Mouse (Mus musculus) limb, embryonic 14.5 days (tissue): ENCODE data around the gene Ugt1a7c. TPM values are rescaled to one million over a fixed set of nuclear protein-coding genes. Genes with fewer than 3 reads are reported as not detected.

Experiments used
- ATAC-seq: fragments of 200-750 bp; cut with Nextera tagmentation; 2 replicates; pipeline ENCODE4 v1.8.0; 2017; ENCODE audit warnings: low read depth, moderate number of reproducible peaks, moderate TSS enrichment; ENCODE audit not compliant: low FRiP score
- DNase-seq: peaks from one replicate; pipeline ENCODE4 v3.0.0-alpha.2; 2015; ENCODE audit warnings: low spot score
- H3K27ac ChIP-seq: fragments of 300-500 bp; sonication (generic); replicated peaks from 2 replicates; pipeline ENCODE4 v1.5.1; 2014; ENCODE audit warnings: low read depth, mild to moderate bottlenecking, low read length, moderate library complexity, mixed read lengths
- H3K27me3 ChIP-seq: fragments of 300-500 bp; sonication (generic); 2 replicates; pipeline ENCODE4 v1.6.1; 2014; ENCODE audit warnings: low read length, mixed read lengths; ENCODE audit not compliant: control insufficient read depth, insufficient read depth
- H3K36me3 ChIP-seq: fragments of 300-500 bp; sonication (generic); 2 replicates; pipeline ENCODE4 v1.6.1; 2014; ENCODE audit warnings: mild to moderate bottlenecking, low read length, moderate library complexity, mixed read lengths; ENCODE audit not compliant: control insufficient read depth, insufficient read depth
- H3K4me1 ChIP-seq: fragments of 300-500 bp; sonication (generic); 2 replicates; pipeline ENCODE4 v1.6.1; 2014; ENCODE audit warnings: antibody characterized with exemption, low read length, mixed read lengths; ENCODE audit not compliant: control insufficient read depth, insufficient read depth
- H3K4me2 ChIP-seq: fragments of 300-500 bp; sonication (generic); replicated peaks from 2 replicates; pipeline ENCODE4 v1.6.1; 2014; ENCODE audit warnings: low read depth, mild to moderate bottlenecking, low read length, moderate library complexity; ENCODE audit not compliant: severe bottlenecking
- H3K4me3 ChIP-seq: fragments of 300-500 bp; sonication (generic); replicated peaks from 2 replicates; pipeline ENCODE4 v1.5.1; 2014; ENCODE audit warnings: low read length
- H3K9ac ChIP-seq: fragments of 300-500 bp; sonication (generic); 2 replicates; pipeline ENCODE4 v1.6.1; 2014; ENCODE audit warnings: mild to moderate bottlenecking, low read depth, low read length, moderate library complexity; ENCODE audit not compliant: severe bottlenecking
- H3K9me3 ChIP-seq: fragments of 300-500 bp; sonication (generic); 2 replicates; pipeline ENCODE4 v1.6.1; 2016; ENCODE audit warnings: low read length; ENCODE audit not compliant: control insufficient read depth
- POLR2A ChIP-seq: fragments of 200-500 bp; IDR thresholded peaks from 2 replicates; pipeline ENCODE4 v1.8.0; 2012; ENCODE audit warnings: inconsistent platforms, mild to moderate bottlenecking, moderate library complexity, borderline replicate concordance; ENCODE audit not compliant: insufficient read depth, insufficient read length; ENCODE audit errors: extremely low read depth
- WGBS: fragments of 180-500 bp; shearing (Covaris S2); extraction: QIAGEN DNeasy Blood & Tissue Kit; methylation state at CpG from one replicate; pipeline ENCODE4 v1.1.7; 2014; 5-methylcytosine and 5-hydroxymethylcytosine counted together
- polyA plus RNA-seq, 2 experiments: library from polyadenylated mRNA; depleted of rRNA in 1 of 2; stranded (reverse) in 1 of 2; unstranded in 1 of 2; fragments of >200 nt; fragmentation: Nextera tagmentation in 1 of 2; extraction: Ambion mirVana in 1 of 2; gene quantifications; 2 replicates each; pipeline versions ENCODE4 v1.2.1 to v1.2.3; 2012 to 2014

Ugt1a7c gene
- polyA plus RNA-seq, 2 experiments: 2.2 to 2.6 TPM

DNA sequence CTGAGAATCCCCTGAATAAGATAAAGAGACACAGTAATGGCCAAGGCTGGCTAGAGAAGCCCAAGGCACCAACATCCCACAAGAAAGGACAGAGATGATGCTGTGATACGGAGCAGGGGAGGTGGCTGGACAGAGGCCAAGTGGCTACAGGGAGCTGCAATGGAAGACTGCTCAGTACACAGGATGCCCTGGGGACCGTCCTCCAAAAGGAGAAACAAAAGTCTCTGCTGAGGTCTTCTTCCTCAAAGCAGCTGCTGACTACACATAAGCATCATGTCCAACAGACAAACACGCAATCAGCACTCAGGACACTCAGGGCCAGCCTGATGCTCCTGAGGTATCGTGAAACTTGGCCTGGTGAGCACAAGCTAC, 170.0 kb downstream of the Ugt1a7c start:
- H3K4me2 ChIP-seq: no peak overlapping the region
- WGBS: 83% methylated on average over 4 of the region's 4 CpGs
- ATAC-seq (no peak), DNase-seq (no peak)
- no peaks in the 10 kb centered on the region for H3K4me1 ChIP-seq
- H3K27me3 ChIP-seq: no peaks in the 10 kb centered on the region
- TF ChIP-seq POLR2A: no peak
- no peak overlapping the region for H3K4me3 ChIP-seq
- H3K36me3 ChIP-seq: peaks cover 100% of the 10 kb centered on the region
- no peak overlapping the region for H3K27ac ChIP-seq
- H3K9ac ChIP-seq: no peak overlapping the region
- no peaks in the 10 kb centered on the region for H3K9me3 ChIP-seq

- no peak for ATAC-seq
Measured at GRCm38 (mm10) chr1:88266123-88266522, 171.3 kb downstream of the Ugt1a7c start.

DNA sequence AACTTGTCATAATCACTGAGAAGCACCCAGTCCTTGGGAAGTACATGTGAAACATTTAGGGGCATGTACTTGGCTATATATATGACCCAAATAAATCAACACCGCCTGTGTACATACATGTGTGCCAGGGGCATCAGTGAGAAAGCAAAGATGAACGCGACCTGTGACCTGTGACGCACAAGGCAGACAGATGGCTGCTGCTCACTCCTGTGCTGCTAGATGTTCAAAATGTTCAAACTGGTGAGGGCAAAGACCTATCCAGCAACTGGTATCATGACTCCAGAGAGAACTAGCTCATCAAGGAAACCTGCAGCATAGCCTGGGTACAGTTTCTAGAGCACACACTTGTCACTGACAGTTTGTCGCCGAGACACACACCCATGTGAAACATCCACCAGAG, 172.6 kb downstream of the Ugt1a7c start:
- whole genome bisulfite sequencing: 91% methylated on average over 6 of the region's 6 CpGs
- no peak overlapping the region for H3K9ac ChIP-seq

More at GRCm38 (mm10) chr1:88266123-88266522, 171.3 kb downstream of the Ugt1a7c start:
- no peak overlapping the region for H3K4me3 ChIP-seq
- peaks cover 90% of the 10 kb centered on the region for H3K36me3 ChIP-seq
- H3K9ac ChIP-seq: no peak overlapping the region
- H3K4me1 ChIP-seq: no peaks in the 10 kb centered on the region
- H3K27me3 ChIP-seq: no peaks in the 10 kb centered on the region
- H3K9me3 ChIP-seq: no peaks in the 10 kb centered on the region
- 89% methylated on average over 13 of the region's 13 CpGs for WGBS
- TF ChIP-seq POLR2A: no peak
- no peak overlapping the region for H3K27ac ChIP-seq
- DNase-seq: no peak
- no peak overlapping the region for H3K4me2 ChIP-seq

GRCm38 (mm10) chr1:88268070-88268469, 173.2 kb downstream of the Ugt1a7c start:
- no peaks in the 10 kb centered on the region for H3K27me3 ChIP-seq
- H3K4me3 ChIP-seq: no peak overlapping the region
- DNase-seq: no peak
- WGBS: 88% methylated on average over 6 of the region's 6 CpGs
- no peak overlapping the region for H3K4me2 ChIP-seq
- H3K9me3 ChIP-seq: no peaks in the 10 kb centered on the region
- ATAC-seq: 0 out of 2 replicates have a peak, but pooled peaks have one; percentile 1
- no peak for TF ChIP-seq POLR2A
- no peaks in the 10 kb centered on the region for H3K4me1 ChIP-seq
- H3K36me3 ChIP-seq: peaks cover 90% of the 10 kb centered on the region
- no peak overlapping the region for H3K27ac ChIP-seq
- no peak overlapping the region for H3K9ac ChIP-seq

More for the DNA sequence above, 172.6 kb downstream of the Ugt1a7c start:
- no peaks in the 10 kb centered on the region for H3K4me1 ChIP-seq
- TF ChIP-seq POLR2A: no peak
- H3K27ac ChIP-seq: no peak overlapping the region
- H3K4me2 ChIP-seq: no peak overlapping the region
- DNase-seq (no peak), ATAC-seq (0 out of 2 replicates have a peak, but pooled peaks have one; percentile 0)
- no peaks in the 10 kb centered on the region for H3K27me3 ChIP-seq
- no peaks in the 10 kb centered on the region for H3K9me3 ChIP-seq
- H3K36me3 ChIP-seq: peaks cover 90% of the 10 kb centered on the region
- H3K4me3 ChIP-seq: no peak overlapping the region

Other genes with a start within 250 kb of the Ugt1a7c start
- 35.5 and 38.7 TPM in 2 replicates for gene Dgkd, start 241.8 kb upstream of the Ugt1a7c start, polyA plus RNA-seq (2012; rRNA removed)
- gene Dgkd, start 241.8 kb upstream of the Ugt1a7c start, polyA plus RNA-seq (2014; fragmentation: Nextera tagmentation; extraction: Ambion mirVana): 26.7 and 30.2 TPM in 2 replicates
- 33.2 and 35.2 TPM in 2 replicates for gene Usp40, start 86.5 kb upstream of the Ugt1a7c start, polyA plus RNA-seq (2012; rRNA removed)
- 36.2 and 44.1 TPM in 2 replicates for gene Usp40, start 86.5 kb upstream of the Ugt1a7c start, polyA plus RNA-seq (2014; fragmentation: Nextera tagmentation; extraction: Ambion mirVana)
- not detected in 2 replicates for gene Ugt1a10, start 39.7 kb upstream of the Ugt1a7c start, polyA plus RNA-seq (2012; rRNA removed)
- gene Ugt1a10, start 39.7 kb upstream of the Ugt1a7c start, polyA plus RNA-seq (2014; fragmentation: Nextera tagmentation; extraction: Ambion mirVana): not detected in 2 replicates
- not detected in 2 replicates for gene Ugt1a9, start 24.3 kb upstream of the Ugt1a7c start, polyA plus RNA-seq (2012; rRNA removed)
- gene Ugt1a9, start 24.3 kb upstream of the Ugt1a7c start, polyA plus RNA-seq (2014; fragmentation: Nextera tagmentation; extraction: Ambion mirVana): not detected in 2 replicates
- not detected in 2 replicates for gene Ugt1a8, start 7.2 kb upstream of the Ugt1a7c start, polyA plus RNA-seq (2012; rRNA removed)
- not detected in 2 replicates for gene Ugt1a8, start 7.2 kb upstream of the Ugt1a7c start, polyA plus RNA-seq (2014; fragmentation: Nextera tagmentation; extraction: Ambion mirVana)
- 0.12 and 0.24 TPM in 2 replicates for gene Ugt1a6b, start 8.2 kb downstream of the Ugt1a7c start, polyA plus RNA-seq (2012; rRNA removed)
- 0.70 and 1.0 TPM in 2 replicates for gene Ugt1a6b, start 8.2 kb downstream of the Ugt1a7c start, polyA plus RNA-seq (2014; fragmentation: Nextera tagmentation; extraction: Ambion mirVana)
- 1.9 and 2.3 TPM in 2 replicates for gene Ugt1a6a, start 39.7 kb downstream of the Ugt1a7c start, polyA plus RNA-seq (2012; rRNA removed)
- gene Ugt1a6a, start 39.7 kb downstream of the Ugt1a7c start, polyA plus RNA-seq (2014; fragmentation: Nextera tagmentation; extraction: Ambion mirVana): 2.9 and 5.4 TPM in 2 replicates
- 0.08 and 0.19 TPM in 2 replicates for gene Ugt1a5, start 71.0 kb downstream of the Ugt1a7c start, polyA plus RNA-seq (2012; rRNA removed)
- not detected in 2 replicates for gene Ugt1a5, start 71.0 kb downstream of the Ugt1a7c start, polyA plus RNA-seq (2014; fragmentation: Nextera tagmentation; extraction: Ambion mirVana)
- gene Ugt1a2, start 105.5 kb downstream of the Ugt1a7c start, polyA plus RNA-seq (2012; rRNA removed): 0.04 and 0.08 TPM in 2 replicates
- not detected in 2 replicates for gene Ugt1a2, start 105.5 kb downstream of the Ugt1a7c start, polyA plus RNA-seq (2014; fragmentation: Nextera tagmentation; extraction: Ambion mirVana)
- gene Dnajb3, start 110.7 kb downstream of the Ugt1a7c start, polyA plus RNA-seq (2012; rRNA removed): 9.1 and 10.2 TPM in 2 replicates
- gene Dnajb3, start 110.7 kb downstream of the Ugt1a7c start, polyA plus RNA-seq (2014; fragmentation: Nextera tagmentation; extraction: Ambion mirVana): 9.4 and 10.5 TPM in 2 replicates
- 1.5 and 2.3 TPM in 2 replicates for gene Ugt1a1, start 116.9 kb downstream of the Ugt1a7c start, polyA plus RNA-seq (2012; rRNA removed)
- gene Ugt1a1, start 116.9 kb downstream of the Ugt1a7c start, polyA plus RNA-seq (2014; fragmentation: Nextera tagmentation; extraction: Ambion mirVana): 4.3 and 5.8 TPM in 2 replicates
- 0.15 and 0.20 TPM in 2 replicates for gene Mroh2a, start 131.9 kb downstream of the Ugt1a7c start, polyA plus RNA-seq (2012; rRNA removed)
- 1.7 and 2.2 TPM in 2 replicates for gene Mroh2a, start 131.9 kb downstream of the Ugt1a7c start, polyA plus RNA-seq (2014; fragmentation: Nextera tagmentation; extraction: Ambion mirVana)
- gene Hjurp, start 182.6 kb downstream of the Ugt1a7c start, polyA plus RNA-seq (2012; rRNA removed): 277 and 360 TPM in 2 replicates
- 139 and 150 TPM in 2 replicates for gene Hjurp, start 182.6 kb downstream of the Ugt1a7c start, polyA plus RNA-seq (2014; fragmentation: Nextera tagmentation; extraction: Ambion mirVana)
- gene Trpm8, start 182.6 kb downstream of the Ugt1a7c start, polyA plus RNA-seq (2012; rRNA removed): not detected in 2 replicates
- gene Trpm8, start 182.6 kb downstream of the Ugt1a7c start, polyA plus RNA-seq (2014; fragmentation: Nextera tagmentation; extraction: Ambion mirVana): not detected in 2 replicates